Mouse (Mus musculus) limb, embryonic 11.5 days (tissue): ENCODE results near the gene Gm10563. TPM values are rescaled to one million over a fixed set of nuclear protein-coding genes. Genes with fewer than 3 reads are reported as not detected.
"Not testable (repeated sequence)": the region's sequence is repeated elsewhere in the genome, so short reads cannot be mapped to it uniquely, and the experiment has no call there.

Source experiments
- ATAC-seq: fragments of 200-750 bp; cut with Nextera tagmentation; 2 replicates; pipeline ENCODE4 v1.8.0; 2017; ENCODE audit warnings: low read depth; ENCODE audit not compliant: insufficient number of reproducible peaks, low FRiP score, low TSS enrichment
- DNase-seq: peaks from one replicate; pipeline ENCODE4 v3.0.0-alpha.2; 2015; ENCODE audit warnings: low spot score
- H3K27ac ChIP-seq: fragments of 300-500 bp; sonication (generic); replicated peaks from 2 replicates; pipeline ENCODE4 v1.5.1; 2014; ENCODE audit warnings: low read depth, mild to moderate bottlenecking, low read length
- H3K27me3 ChIP-seq: fragments of 300-500 bp; sonication (generic); 2 replicates; pipeline ENCODE4 v1.6.1; 2014; ENCODE audit warnings: mild to moderate bottlenecking, low read length, mixed read lengths; ENCODE audit not compliant: control insufficient read depth, insufficient read depth
- H3K36me3 ChIP-seq: fragments of 300-500 bp; sonication (generic); 2 replicates; pipeline ENCODE4 v1.6.1; 2014; ENCODE audit warnings: mild to moderate bottlenecking, low read length, moderate library complexity, mixed read lengths; ENCODE audit not compliant: control insufficient read depth, insufficient read depth
- H3K4me1 ChIP-seq: fragments of 300-500 bp; sonication (generic); 2 replicates; pipeline ENCODE4 v1.6.1; 2014; ENCODE audit warnings: low read length, mixed read lengths; ENCODE audit not compliant: control insufficient read depth, insufficient read depth
- H3K4me2 ChIP-seq: fragments of 300-500 bp; sonication (generic); 2 replicates; pipeline ENCODE4 v1.6.1; 2014; ENCODE audit warnings: low read depth, mild to moderate bottlenecking, moderate library complexity; ENCODE audit not compliant: severe bottlenecking
- H3K4me3 ChIP-seq: fragments of 300-500 bp; sonication (generic); 2 replicates; pipeline ENCODE4 v1.5.1; 2014; ENCODE audit warnings: low read depth, low read length
- H3K9ac ChIP-seq: fragments of 300-500 bp; sonication (generic); 2 replicates; pipeline ENCODE4 v1.6.1; 2014; ENCODE audit warnings: mild to moderate bottlenecking, low read length
- H3K9me3 ChIP-seq: fragments of 300-500 bp; sonication (generic); 2 replicates; pipeline ENCODE4 v1.6.1; 2016; ENCODE audit warnings: low read length; ENCODE audit not compliant: control insufficient read depth
- WGBS: fragments of 180-500 bp; shearing (Covaris S2); extraction: QIAGEN DNeasy Blood & Tissue Kit; methylation state at CpG from one replicate; pipeline ENCODE4 v1.1.7; 2014; 5-methylcytosine and 5-hydroxymethylcytosine counted together
- polyA plus RNA-seq: library from polyadenylated mRNA; unstranded; fragments of >200 nt; fragmentation: Nextera tagmentation; extraction: Ambion mirVana; gene quantifications from 2 replicates; pipeline ENCODE4 v1.2.1, GENCODE M21; 2014

Gene Gm10563
- polyA plus RNA-seq, 1 experiment from 2014 or later: not detected

DNA sequence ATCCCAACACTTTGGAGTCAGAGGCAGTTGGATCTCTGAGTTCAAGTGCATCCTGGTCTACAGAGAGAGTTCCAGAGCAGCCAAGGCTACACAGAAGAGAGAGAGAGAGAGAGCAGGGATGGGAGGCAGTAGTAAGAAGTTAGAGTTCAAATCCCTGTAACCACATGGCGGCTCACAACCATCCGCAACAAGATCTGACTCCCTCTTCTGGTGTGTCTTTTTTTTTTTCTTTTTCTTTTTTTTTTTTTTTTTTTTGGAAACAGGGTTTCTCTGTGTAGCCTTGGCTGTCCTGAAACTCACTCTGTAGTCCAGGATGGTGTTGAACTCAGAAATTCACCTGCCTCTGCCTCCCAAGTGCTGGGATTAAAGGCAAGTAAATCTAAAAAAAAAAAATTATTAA lies 26.9 kb upstream of the Gm10563 start:
- ATAC-seq (no peak), DNase-seq (no peak)
- Histone ChIP-seq H3K36me3 (no peaks in the 10 kb centered on the region), H3K27me3 (no peaks in the 10 kb centered on the region), H3K27ac (no peak overlapping the region), H3K4me1 (peaks cover 5% of the 10 kb centered on the region; the same call in 1 of the 2 replicates), H3K4me3 (no peak overlapping the region), H3K9me3 (no peaks in the 10 kb centered on the region), H3K4me2 (no peak overlapping the region), H3K9ac (no peak overlapping the region)
- WGBS: 66% methylated on average over 2 of the region's 2 CpGs

DNA sequence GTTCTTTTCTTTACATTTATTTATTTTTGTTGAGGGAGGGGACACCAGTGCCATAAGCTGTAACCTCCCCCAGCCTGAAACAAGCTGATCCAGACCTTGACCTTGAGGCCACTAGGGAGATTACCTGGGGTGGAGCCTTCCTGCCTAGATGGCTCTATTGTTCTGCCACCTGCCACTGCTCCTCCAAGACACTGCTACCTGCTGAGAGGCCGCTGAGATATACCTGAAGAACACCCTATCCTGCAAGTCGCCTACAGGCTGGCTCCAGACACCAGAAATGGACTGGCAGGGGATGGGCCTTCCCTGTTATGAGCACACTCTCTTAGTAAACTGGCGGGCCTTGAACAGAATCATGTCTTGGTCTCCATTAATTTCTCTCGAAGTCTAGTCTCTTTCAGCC lies 25.0 kb upstream of the Gm10563 start:
- DNase-seq, H3K9me3 ChIP-seq, H3K4me1 ChIP-seq, H3K36me3 ChIP-seq, ATAC-seq, H3K27me3 ChIP-seq, H3K27ac ChIP-seq, H3K4me3 ChIP-seq, H3K9ac ChIP-seq, H3K4me2 ChIP-seq: not testable (repeated sequence)
- 62% methylated on average over 4 of the region's 4 CpGs for WGBS

DNA sequence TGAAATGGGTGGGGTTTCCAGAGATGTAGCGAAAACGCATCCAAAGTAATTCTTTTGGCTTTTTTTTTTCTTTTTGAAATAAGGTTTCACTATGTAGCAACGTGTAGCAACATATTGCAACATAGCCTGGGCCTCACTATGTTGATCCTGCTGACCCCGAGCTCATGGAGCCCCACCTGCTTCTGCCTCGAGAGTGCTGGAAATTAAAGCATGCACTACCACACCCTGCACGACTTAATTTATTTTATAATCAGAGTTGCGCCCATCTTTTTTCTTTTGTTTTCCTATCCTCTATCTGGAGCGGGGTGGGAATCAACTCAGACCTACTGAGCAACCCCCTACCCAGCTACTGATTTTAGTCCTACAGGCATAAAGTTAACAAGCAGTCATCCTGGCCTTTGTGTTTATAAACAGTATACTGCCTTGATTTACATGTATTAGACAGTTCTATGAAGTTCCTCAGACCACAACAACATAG lies 24.4 kb upstream of the Gm10563 start:
- Histone ChIP-seq H3K9me3 (no peaks in the 10 kb centered on the region), H3K4me1 (peaks cover 5% of the 10 kb centered on the region; the same call in 1 of the 2 replicates), H3K36me3 (no peaks in the 10 kb centered on the region), H3K27me3 (no peaks in the 10 kb centered on the region), H3K27ac (no peak overlapping the region), H3K9ac (no peak overlapping the region), H3K4me3 (peak overlapping the region; percentile 80), H3K4me2 (peak overlapping the region; percentile 92)
- 2% methylated on average over 8 of the region's 8 CpGs for WGBS
- no peak for DNase-seq
- ATAC-seq: peak; percentile 9; the same call in 1 of the 2 replicates

DNA sequence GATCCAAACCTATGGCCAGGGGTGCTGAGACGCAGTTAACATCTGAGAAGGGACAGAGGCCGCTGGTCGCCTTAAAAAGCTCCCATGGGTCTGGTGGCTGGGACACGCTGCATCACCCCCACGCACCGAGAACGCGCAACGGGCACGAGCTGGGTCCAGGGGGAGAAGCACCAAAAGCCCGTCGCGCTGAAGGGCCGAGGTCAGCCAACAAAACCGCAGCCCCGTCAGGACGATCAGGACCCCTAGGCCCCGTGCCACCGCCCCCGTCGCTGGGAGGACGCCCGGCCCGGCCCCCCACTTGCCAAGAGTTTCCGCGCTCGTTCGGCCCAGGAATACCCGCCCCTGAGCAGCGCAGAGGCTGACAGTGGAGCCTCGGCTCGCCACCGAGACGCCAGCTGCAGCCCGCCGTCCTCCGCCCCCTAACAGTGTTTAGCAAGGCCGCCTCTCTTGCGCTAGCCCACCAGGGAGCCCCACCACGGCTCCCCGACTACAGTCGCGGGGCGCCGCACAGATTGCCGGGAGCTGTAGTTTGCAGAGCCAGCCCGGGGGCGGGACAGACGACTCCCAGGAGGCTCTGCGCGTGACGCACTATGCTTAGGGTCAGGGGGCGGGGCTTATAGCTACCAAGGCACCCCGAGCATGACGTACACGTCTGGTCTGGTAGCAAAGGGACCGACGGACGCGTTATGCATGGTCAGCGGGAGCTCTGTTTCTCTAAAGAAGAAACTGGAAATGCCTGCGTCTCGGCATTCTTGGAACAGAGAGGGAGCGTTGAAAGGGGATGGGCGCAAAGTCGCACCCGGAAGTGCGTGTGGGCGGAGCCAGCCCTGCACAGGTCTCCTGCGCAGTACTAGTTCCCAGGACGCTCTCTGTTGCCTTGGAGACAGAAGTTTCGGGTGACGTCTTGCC lies 23.7 kb upstream of the Gm10563 start, which contains the start of gene Mib2:
Gene Mib2 (minus strand): TSS at position 510 of the 909 bp plus-strand sequence.
- WGBS: under 1% methylated on average over 73 of the region's 73 CpGs
- H3K4me2 ChIP-seq: peak within 1 kb of the TSS; percentile 92
- H3K27me3 ChIP-seq: no peaks in the 10 kb centered on the region

DNA sequence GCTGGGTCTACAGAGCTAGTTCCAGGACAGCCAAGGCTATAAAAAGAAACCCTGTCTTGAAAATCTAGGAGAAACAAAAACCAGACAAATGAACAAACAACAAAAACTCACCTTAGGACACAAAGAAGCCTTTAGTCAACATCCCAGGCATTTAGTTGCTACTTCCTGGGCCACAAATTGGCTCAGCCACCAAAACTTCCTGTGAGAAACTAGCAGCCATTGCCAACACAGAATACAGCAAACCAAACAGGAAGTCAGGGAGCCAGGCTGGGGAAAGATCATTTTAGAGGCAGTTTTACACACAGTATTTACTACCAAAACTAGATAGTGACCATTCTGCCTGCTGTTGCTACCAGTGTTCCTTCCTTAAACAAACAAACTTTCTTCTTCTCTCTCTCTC lies 21.7 kb upstream of the Gm10563 start:
- Histone ChIP-seq H3K27ac (no peak overlapping the region), H3K36me3 (0 out of 2 replicates have a peak, but pooled peaks cover 3% of the 10 kb centered on the region), H3K4me3 (no peak overlapping the region), H3K9ac (no peak overlapping the region), H3K9me3 (no peaks in the 10 kb centered on the region), H3K27me3 (no peaks in the 10 kb centered on the region), H3K4me1 (peaks cover 5% of the 10 kb centered on the region; the same call in 1 of the 2 replicates), H3K4me2 (no peak overlapping the region)
- DNase-seq: no peak
- no peak for ATAC-seq

More for the DNA sequence above, 23.7 kb upstream of the Gm10563 start, which contains the start of gene Mib2:
- no peak within 1 kb of the TSS for H3K27ac ChIP-seq
- H3K9ac ChIP-seq: peak within 1 kb of the TSS; percentile 78
- no peaks in the 10 kb centered on the region for H3K36me3 ChIP-seq
- H3K4me1 ChIP-seq: peaks cover 5% of the 10 kb centered on the region; the same call in 1 of the 2 replicates
- DNase-seq (peak; percentile 98), ATAC-seq (peak; percentile 97)
- peak within 1 kb of the TSS; percentile 80 for H3K4me3 ChIP-seq
- no peaks in the 10 kb centered on the region for H3K9me3 ChIP-seq

DNA sequence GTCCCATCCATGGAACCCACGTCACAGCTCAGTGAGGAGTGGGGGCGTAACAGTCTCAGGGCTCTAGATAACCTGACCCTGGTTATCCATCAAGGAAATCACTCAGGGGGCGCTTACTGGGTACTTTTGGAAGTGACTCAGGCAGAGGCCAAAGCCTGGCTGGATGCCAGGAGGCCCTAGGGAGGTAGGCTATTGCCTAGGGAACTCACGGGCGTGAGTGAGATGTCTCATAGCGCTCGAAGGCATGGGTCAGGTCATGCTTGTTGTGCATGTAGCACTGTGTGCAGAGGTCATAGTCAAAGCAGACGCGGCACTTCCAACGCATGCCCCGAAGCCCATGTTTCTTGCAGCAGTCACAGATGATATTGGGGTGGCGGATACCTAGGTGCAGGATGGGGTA lies 15.4 kb upstream of the Gm10563 start:
- Histone ChIP-seq H3K9me3 (no peaks in the 10 kb centered on the region), H3K9ac (no peak overlapping the region), H3K4me1 (no peaks in the 10 kb centered on the region), H3K4me2 (no peak overlapping the region), H3K4me3 (no peak overlapping the region), H3K27ac (no peak overlapping the region), H3K27me3 (peaks cover 4% of the 10 kb centered on the region), H3K36me3 (0 out of 2 replicates have a peak, but pooled peaks cover 8% of the 10 kb centered on the region)
- ATAC-seq (no peak), DNase-seq (no peak)
- 93% methylated on average over 12 of the region's 12 CpGs for WGBS

DNA sequence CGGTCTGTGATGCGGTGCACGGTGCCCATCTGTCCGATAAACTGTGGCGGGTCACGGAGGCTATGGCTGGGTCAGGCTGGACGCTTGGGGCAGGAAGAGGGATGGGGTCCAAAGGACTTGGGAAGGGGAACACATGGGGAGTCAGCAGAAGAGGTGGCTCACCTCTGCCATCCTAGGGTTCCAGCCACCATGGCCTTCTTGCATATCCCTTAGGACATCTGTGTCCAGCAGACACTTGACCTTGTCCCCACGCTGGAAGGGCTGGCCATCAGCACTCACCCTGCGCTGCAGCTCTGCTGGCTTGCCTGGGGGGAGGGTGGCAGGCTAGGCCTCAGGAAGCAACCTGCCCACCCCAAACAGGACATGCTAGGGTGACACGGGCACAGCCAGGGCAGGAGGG lies 13.8 kb upstream of the Gm10563 start:
- H3K4me3 ChIP-seq: no peak overlapping the region
- H3K9me3 ChIP-seq: no peaks in the 10 kb centered on the region
- H3K4me2 ChIP-seq: no peak overlapping the region
- H3K27me3 ChIP-seq: peaks cover 18% of the 10 kb centered on the region
- no peak for ATAC-seq
- H3K9ac ChIP-seq: no peak overlapping the region
- no peak overlapping the region for H3K27ac ChIP-seq
- H3K36me3 ChIP-seq: 0 out of 2 replicates have a peak, but pooled peaks cover 8% of the 10 kb centered on the region
- no peak for DNase-seq
- H3K4me1 ChIP-seq: peaks cover 13% of the 10 kb centered on the region
- WGBS: 92% methylated on average over 10 of the region's 10 CpGs

DNA sequence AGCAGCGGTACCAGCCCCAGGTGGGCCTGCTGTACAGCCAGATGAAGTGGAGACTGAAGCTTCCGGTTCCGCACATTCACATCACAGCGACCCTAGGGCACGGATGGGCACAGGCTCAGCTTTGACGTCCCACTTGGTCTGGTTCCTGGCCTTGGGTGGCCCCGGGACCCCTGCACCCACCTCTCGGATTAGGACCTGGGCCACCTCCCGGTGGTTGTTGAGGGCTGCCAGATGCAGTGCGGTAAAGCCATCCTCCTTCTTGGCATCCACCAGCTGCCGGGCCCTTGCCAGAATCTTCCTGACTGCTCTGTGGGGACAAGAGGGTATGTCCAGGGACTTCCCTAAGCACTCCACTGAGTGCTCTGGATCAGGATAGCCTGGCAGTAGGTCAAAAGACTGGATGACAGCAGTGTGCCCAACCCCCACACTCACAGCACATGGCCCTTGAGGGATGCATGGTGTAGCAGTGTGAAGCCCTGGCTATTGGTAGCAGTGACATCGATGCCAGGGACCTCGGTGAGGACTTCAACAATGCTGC lies 11.1 kb upstream of the Gm10563 start:
- Histone ChIP-seq H3K4me1 (peaks cover 30% of the 10 kb centered on the region), H3K36me3 (peaks cover 7% of the 10 kb centered on the region)

More for the DNA sequence above, 11.1 kb upstream of the Gm10563 start:
- H3K9ac ChIP-seq: no peak overlapping the region
- H3K9me3 ChIP-seq: no peaks in the 10 kb centered on the region
- ATAC-seq: no peak
- no peak overlapping the region for H3K27ac ChIP-seq
- WGBS: 88% methylated on average over 13 of the region's 13 CpGs
- peaks cover 41% of the 10 kb centered on the region for H3K27me3 ChIP-seq
- H3K4me3 ChIP-seq: no peak overlapping the region
- H3K4me2 ChIP-seq: no peak overlapping the region
- no peak for DNase-seq
